Mouse (Mus musculus) CD4-positive, CD25-positive, alpha-beta regulatory T cell, adult 4 months (primary cell): ENCODE data around the gene Fam206a. TPM values are rescaled to one million over a fixed set of nuclear protein-coding genes. Genes with fewer than 3 reads are reported as not detected.

ENCODE experiments used
- ATAC-seq: one replicate; pipeline ENCODE4 v1.8.0; 2017
- polyA plus RNA-seq, 2 experiments: library from polyadenylated mRNA; unstranded; fragments of 100-300 nt; shearing (Covaris generic); gene quantifications; one replicate each; pipeline ENCODE4 v1.2.1; 2017

The Fam206a gene
- polyA plus RNA-seq, 2 experiments from 2014 or later = 14.6 to 17.4 TPM

GRCm38 (mm10) chr4:56844911-56845310, 42.8 kb downstream of the Fam206a start:
- ATAC-seq = no peak

DNA sequence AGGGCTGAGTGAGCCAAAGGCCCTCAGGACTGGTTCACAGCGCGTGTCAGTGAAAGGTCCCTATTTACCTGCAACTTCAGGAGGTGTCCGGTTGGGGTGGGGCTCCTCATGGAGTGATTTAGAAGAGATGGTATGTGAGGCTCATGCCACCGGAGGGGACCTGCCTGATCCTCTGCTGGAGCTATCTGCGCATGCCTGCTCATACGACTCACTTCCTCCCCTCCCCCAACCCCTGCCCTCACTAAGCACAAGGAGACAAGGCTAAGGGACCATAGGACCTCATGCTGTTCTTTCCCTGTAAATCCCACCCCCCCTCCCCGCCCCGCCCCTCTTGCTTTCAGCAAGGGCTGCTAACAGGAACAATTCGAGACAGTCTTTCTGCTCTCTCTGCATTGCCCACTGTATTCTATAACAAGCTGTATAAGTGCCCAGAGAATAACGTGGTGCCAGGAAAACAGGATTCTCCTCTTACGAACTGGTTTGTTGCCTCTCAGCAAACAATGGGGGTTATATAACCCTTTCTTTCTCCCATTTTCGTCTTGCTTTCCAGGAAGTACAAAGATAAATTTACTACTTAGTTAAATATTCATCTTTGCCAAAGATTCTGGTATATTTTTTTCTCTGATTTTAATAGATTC, 43.9 kb downstream of the Fam206a start:
- ATAC-seq = no peak

DNA sequence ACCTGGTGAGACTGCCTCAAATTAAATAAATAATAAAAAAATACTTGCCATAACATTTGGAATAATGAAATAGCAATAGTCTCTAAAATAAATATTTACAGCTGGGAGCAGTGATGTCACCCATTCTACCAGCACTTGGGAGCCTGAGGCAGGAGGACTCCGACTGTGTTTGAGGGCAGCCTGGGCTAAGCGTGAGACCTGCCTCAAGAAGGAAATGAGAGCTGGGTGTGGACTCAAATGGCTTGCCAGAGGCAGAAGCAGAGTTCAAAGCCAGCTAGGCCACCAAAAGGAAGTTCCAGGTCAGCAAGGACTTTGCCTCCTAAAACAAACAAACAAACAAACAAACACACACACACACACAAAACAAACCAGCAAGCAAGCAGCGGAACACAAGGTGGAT, 45.3 kb downstream of the Fam206a start:
- ATAC-seq = no peak

DNA sequence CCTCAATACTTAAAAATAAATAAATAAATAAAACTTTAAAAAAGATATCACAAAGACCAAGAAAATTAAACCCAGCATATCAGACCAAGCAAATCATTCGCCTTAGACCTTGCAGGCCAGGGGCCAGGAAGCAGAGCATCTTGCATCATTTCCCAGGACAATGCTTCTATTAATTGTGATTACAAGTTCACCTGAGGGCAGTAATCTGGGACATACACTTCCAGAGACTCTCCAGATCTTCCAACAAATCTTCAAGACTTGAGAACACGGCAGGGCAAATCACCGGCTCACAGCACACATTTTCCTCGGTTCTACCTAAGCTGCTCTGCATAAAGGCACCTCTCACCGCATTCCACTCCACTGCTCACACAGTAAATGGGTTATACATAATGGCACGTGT, 45.9 kb downstream of the Fam206a start:
- ATAC-seq = no peak

DNA sequence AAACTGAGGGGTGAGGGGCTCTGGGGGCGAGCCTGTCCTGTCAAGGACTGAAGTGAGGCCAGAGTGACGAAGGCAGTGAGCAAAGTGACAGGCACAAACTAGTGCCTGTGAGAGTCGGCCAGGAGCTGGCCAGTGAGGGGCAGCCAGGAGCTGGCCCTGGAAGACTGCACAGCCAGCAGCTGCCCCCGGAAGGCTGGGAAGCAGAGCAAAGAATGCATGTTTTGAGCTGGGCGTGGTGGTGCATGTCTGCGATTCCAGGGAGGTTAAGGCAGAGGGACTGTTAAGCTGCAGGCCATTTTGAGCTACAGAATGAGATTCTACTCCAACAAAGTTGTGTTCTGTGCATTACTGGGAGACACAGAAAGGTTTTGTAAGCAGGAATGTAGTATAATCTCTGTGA, 48.6 kb downstream of the Fam206a start:
- no peak for ATAC-seq

DNA sequence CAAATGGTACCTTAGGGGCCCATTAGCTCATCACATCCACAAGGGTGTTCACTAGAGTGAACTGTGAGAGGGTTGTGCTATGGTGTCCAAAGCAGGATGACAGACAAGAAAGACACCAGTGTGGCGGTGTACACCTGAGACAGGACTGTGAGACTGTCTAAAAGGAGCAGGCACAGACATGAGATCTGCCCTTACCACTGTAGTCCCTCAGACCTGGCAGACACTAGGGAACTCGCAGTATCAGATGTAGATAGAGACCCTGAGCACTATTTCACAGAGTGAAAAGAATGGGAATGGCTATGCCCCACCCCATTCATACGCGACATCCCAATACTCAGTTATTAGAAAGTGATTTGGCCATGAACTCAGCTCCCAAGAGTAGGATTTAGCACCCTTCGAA, 53.8 kb downstream of the Fam206a start:
- no peak for ATAC-seq

DNA sequence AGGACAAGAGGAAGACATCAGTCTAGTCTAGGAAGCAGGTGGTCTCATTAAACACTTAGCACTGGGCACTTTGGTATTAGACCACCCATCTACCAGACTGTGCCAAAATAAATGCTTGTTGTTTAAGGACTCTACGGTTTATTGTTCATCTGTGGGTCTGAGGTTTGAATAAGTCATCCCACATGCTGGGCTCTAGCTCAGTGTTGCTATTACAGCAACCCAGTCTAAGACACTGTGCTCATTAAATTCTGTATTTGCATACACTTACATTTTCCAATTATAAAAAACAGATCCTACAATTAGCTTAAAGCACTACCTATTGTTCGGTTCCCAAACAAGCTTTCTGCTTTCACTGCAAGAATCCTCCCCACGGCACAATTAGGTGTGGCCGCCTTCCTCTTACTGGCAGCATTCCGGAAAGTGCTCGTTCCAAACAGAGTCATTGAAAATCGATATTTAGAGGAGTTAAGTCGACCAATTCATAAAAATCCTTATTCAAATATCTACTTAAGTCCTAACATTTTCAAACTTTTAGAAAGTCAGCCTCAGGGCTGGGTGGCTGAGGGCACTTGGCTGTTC, 54.3 kb downstream of the Fam206a start:
- ATAC-seq = no peak

GRCm38 (mm10) chr4:56858733-56859132, 56.6 kb downstream of the Fam206a start:
- ATAC-seq = no peak

Other genes with a start within 250 kb of the Fam206a start
- gene Gm26657, start 62.3 kb upstream of the Fam206a start, polyA plus RNA-seq = not detected
- not detected for gene Actl7b, start 60.9 kb upstream of the Fam206a start, polyA plus RNA-seq
- not detected for gene Actl7a, start 58.9 kb upstream of the Fam206a start, polyA plus RNA-seq
- 10 to 100 TPM; 24.0 to 34.4 TPM for gene Elp1, start within 50 bp of the Fam206a start, polyA plus RNA-seq
- 1 to 10 TPM; 1.2 to 1.3 TPM for gene Ctnnal1, start 62.8 kb downstream of the Fam206a start, polyA plus RNA-seq
- gene Tmem245, start 145.1 kb downstream of the Fam206a start, polyA plus RNA-seq = 1 to 10 TPM; 5.7 to 6.7 TPM
- gene Frrs1l, start 188.0 kb downstream of the Fam206a start, polyA plus RNA-seq = not detected